ENCODE assay signal across 7 mouse cellular contexts in the genomic region with DNA sequence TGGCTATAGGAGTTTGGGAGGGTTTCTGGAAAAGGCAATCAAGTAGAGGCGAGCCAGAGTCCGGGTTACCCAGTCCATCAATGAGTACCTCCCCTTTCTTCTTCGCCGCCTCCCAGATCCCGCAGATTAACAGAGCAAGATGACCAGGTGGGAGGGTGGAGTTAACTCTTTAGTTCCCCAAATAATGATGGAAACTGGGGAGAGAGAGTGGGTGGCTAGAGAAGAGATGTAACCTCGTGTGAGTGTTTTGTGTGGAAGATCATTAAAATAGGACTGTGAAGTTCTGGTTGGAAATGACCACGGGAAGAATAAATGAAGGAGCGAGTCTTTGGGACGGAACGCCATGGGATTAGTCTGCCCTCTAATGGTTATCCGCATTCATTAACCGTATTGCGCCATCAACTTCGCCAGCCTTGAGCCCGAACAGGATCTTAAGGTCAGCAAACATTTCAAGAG. TPM values are rescaled to one million over a fixed set of nuclear protein-coding genes. Genes with fewer than 3 reads are reported as not detected.
DNase-seq lines count a peak whose midpoint lies in the region; ATAC-seq and TF ChIP-seq lines count a peak whose summit lies in the region.

No protein-coding gene starts in this region.

- H3K36me3 ChIP-seq in forebrain, embryonic 11.5 days (ENCODE audit: control insufficient read depth, insufficient read depth, low read length): no peaks in the 10 kb centered on the region

- in situ Hi-C loops in Patski (cut with MboI; ENCODE audit: low pct_unique_long_range_greater_than_20kb): loop anchor here (5.0 to 10.0 kb wide), 2 partner anchors 49 to 202 kb away; a partner anchor contains a TSS

- no peak overlapping the region for H3K27ac ChIP-seq in forebrain, embryonic 11.5 days (ENCODE audit: low read depth, low read length)

- ATAC-seq in Patski: peak; percentile 73
- peak; percentile 56 for ATAC-seq in forebrain, embryonic 11.5 days (replicated peaks; ENCODE audit: low FRiP score)

- intact Hi-C loops in heart, postnatal 14 days (cut with DNase I): loop anchor here (1.0 to 10.0 kb wide), 2 partner anchors 54 to 172 kb away; a partner anchor contains a TSS

- WGBS in forebrain, embryonic 11.5 days: under 1% methylated on average over 15 of the region's 15 CpGs

- no peak overlapping the region for H3K9ac ChIP-seq in forebrain, embryonic 11.5 days (ENCODE audit: low read length)

- peak; percentile 53 for DNase-seq in Patski (ENCODE audit: low read depth, low spot score)
- DNase-seq in c-Kit-positive CD71-positive TER-119-negative erythroid progenitor cells, embryonic 14.5 days (ENCODE audit: low read depth): peak; percentile 44
- no peak for DNase-seq in forebrain, embryonic 11.5 days (ENCODE audit: low spot score)
- DNase-seq in heart, postnatal 14 days: peak; percentile 58 to 76
- peak; percentile 48 to 80 for DNase-seq in layer of hippocampus, adult 18-20 months (ENCODE audit: low spot score in 2 of 2)
- peak; percentile 75 for DNase-seq in lung, postnatal 14 days
- peak; percentile 53 to 73 for DNase-seq in right cerebral cortex, adult 2 months (ENCODE audit: low spot score in 2 of 2)

- H3K4me3 ChIP-seq in forebrain, embryonic 11.5 days (ENCODE audit: low read depth, low read length): peak overlapping the region; percentile 41

- H3K27me3 ChIP-seq in Patski: peaks cover 13% of the 10 kb centered on the region
- peaks cover 39% of the 10 kb centered on the region for H3K27me3 ChIP-seq in forebrain, embryonic 11.5 days (ENCODE audit: control insufficient read depth, insufficient read depth, low read length)

- CTCF ChIA-PET in Patski (lab: Charles Lee): interaction anchor here (0.8 to 5.6 kb wide), 13 partner anchors 9 to 251 kb away, joined by 3 to 100 read pairs (median 3); a partner anchor contains a TSS

- H3K4me1 ChIP-seq in forebrain, embryonic 11.5 days (replicated peaks; ENCODE audit: control insufficient read depth, insufficient read depth, low read length): peaks cover 9% of the 10 kb centered on the region; the same call in 1 of the 2 replicates

- POLR2A ChIA-PET in Patski (lab: Charles Lee): interaction anchor here (0.8 to 0.9 kb wide), 2 partner anchors 48 to 53 kb away, joined by 3 to 6 read pairs; no protein-coding TSS in a partner anchor

- no peak for TF ChIP-seq CTCF in Patski (IDR thresholded peaks at IDR 0.05)

- H3K4me2 ChIP-seq in forebrain, embryonic 11.5 days (ENCODE audit: low read depth, low read length, severe bottlenecking): peak overlapping the region; percentile 77

- no peaks in the 10 kb centered on the region for H3K9me3 ChIP-seq in forebrain, embryonic 11.5 days (ENCODE audit: control insufficient read depth, low read length)

RNA-seq across cellular contexts. Expression of a gene that starts 0.7 kb away (rescaled TPM):
- polyA plus RNA-seq in Patski (2021): 5.3 TPM
- 2.0 and 2.8 TPM in 2 replicates for polyA plus RNA-seq in forebrain, embryonic 11.5 days (2014; fragmentation: Nextera tagmentation; extraction: Ambion mirVana)
- total RNA-seq in heart, postnatal 14 days (2021): 10 to 100 TPM; 25.8 to 33.1 TPM
- total RNA-seq in layer of hippocampus, adult 18-20 months (2021): 1 to 10 TPM; 5.7 to 5.9 TPM

RNA-seq across cellular contexts. Expression of a gene that starts 9.6 kb away (rescaled TPM):
- polyA plus RNA-seq in Patski (2021): 129 TPM
- polyA plus RNA-seq in forebrain, embryonic 11.5 days (2014; fragmentation: Nextera tagmentation; extraction: Ambion mirVana): 365 and 366 TPM in 2 replicates
- total RNA-seq in heart, postnatal 14 days (2021): 10 to 100 TPM; 35.3 to 39.2 TPM
- total RNA-seq in layer of hippocampus, adult 18-20 months (2021): 10 to 100 TPM; 83.1 to 84.0 TPM

RNA-seq across cellular contexts. Expression of a gene that starts 24.5 kb away (rescaled TPM):
- 104 TPM for polyA plus RNA-seq in Patski (2021)
- polyA plus RNA-seq in forebrain, embryonic 11.5 days (2014; fragmentation: Nextera tagmentation; extraction: Ambion mirVana): 66.3 and 68.3 TPM in 2 replicates
- total RNA-seq in heart, postnatal 14 days (2021): 10 to 100 TPM; 51.3 to 52.6 TPM
- 10 to 100 TPM; 58.7 to 59.6 TPM for total RNA-seq in layer of hippocampus, adult 18-20 months (2021)

RNA-seq across cellular contexts. Expression of a gene that starts 32.9 kb away (rescaled TPM):
- polyA plus RNA-seq in Patski (2021): 77.8 TPM
- polyA plus RNA-seq in forebrain, embryonic 11.5 days (2014; fragmentation: Nextera tagmentation; extraction: Ambion mirVana): 50.5 and 55.3 TPM in 2 replicates
- 10 to 100 TPM; 26.4 to 27.2 TPM for total RNA-seq in heart, postnatal 14 days (2021)
- total RNA-seq in layer of hippocampus, adult 18-20 months (2021): 10 to 100 TPM; 65.1 to 68.4 TPM

RNA-seq across cellular contexts. Expression of a gene that starts 43.0 kb away (rescaled TPM):
- polyA plus RNA-seq in Patski (2021): 145 TPM
- polyA plus RNA-seq in forebrain, embryonic 11.5 days (2014; fragmentation: Nextera tagmentation; extraction: Ambion mirVana): 142 and 151 TPM in 2 replicates
- 100 to 1,000 TPM; 101 to 123 TPM for total RNA-seq in heart, postnatal 14 days (2021)
- total RNA-seq in layer of hippocampus, adult 18-20 months (2021): 100 to 1,000 TPM; 148 TPM
